Mouse (Mus musculus) liver, embryonic 14.5 days (tissue): ENCODE results near the gene Terf2ip. TPM values are rescaled to one million over a fixed set of nuclear protein-coding genes. Genes with fewer than 3 reads are reported as not detected.

Experiments used
- ATAC-seq: fragments of 200-750 bp; cut with Nextera tagmentation; 2 replicates; pipeline ENCODE4 v1.8.0; 2017; ENCODE audit warnings: moderate number of reproducible peaks, mild to moderate bottlenecking, moderate library complexity; ENCODE audit not compliant: insufficient read depth
- DNase-seq, 3 experiments: peaks; one replicate each; pipeline ENCODE4 v3.0.0-alpha.2; 2012 to 2013; ENCODE audit warnings: low read depth in 3 of 3, low spot score in 3 of 3
- H3K27ac ChIP-seq: fragments of 300-500 bp; sonication (generic); 2 replicates; pipeline ENCODE4 v1.5.1; 2014; ENCODE audit warnings: moderate library complexity, mild to moderate bottlenecking, control low read depth, inconsistent platforms
- H3K27me3 ChIP-seq: fragments of 300-500 bp; sonication (generic); 2 replicates; pipeline ENCODE4 v1.6.1; 2014; ENCODE audit warnings: mild to moderate bottlenecking, low read length, moderate library complexity; ENCODE audit not compliant: control insufficient read depth, insufficient read depth
- H3K36me3 ChIP-seq: fragments of 300-500 bp; sonication (generic); replicated peaks from 2 replicates; pipeline ENCODE4 v1.6.1; 2014; ENCODE audit warnings: low read depth; ENCODE audit not compliant: control insufficient read depth, insufficient read depth
- H3K4me1 ChIP-seq, 2 experiments: fragments of 200-500 bp in 1 of 2; fragments of 300-500 bp in 1 of 2; sonication (generic) in 1 of 2; replicated peaks; 2 replicates each; pipeline ENCODE4 v1.6.1; 2012 to 2014; ENCODE audit warnings: antibody characterized with exemption in 1 of 2, inconsistent platforms in 1 of 2, low read length in 1 of 2; ENCODE audit not compliant: control insufficient read depth in 2 of 2, insufficient read depth in 2 of 2
- H3K4me2 ChIP-seq: fragments of 300-500 bp; sonication (generic); 2 replicates; pipeline ENCODE4 v1.6.1; 2014; ENCODE audit warnings: low read depth, mild to moderate bottlenecking, control low read depth, moderate library complexity
- H3K4me3 ChIP-seq, 2 experiments: fragments of 200-500 bp in 1 of 2; fragments of 300-500 bp in 1 of 2; sonication (generic) in 1 of 2; 2 replicates each; pipeline ENCODE4 v1.5.1; 2012 to 2014; ENCODE audit warnings: low read depth in 2 of 2, low read length in 2 of 2, mild to moderate bottlenecking in 2 of 2, control low read depth in 1 of 2, inconsistent platforms in 1 of 2, moderate library complexity in 1 of 2; ENCODE audit not compliant: insufficient read depth in 1 of 2
- H3K9ac ChIP-seq: fragments of 300-500 bp; sonication (generic); replicated peaks from 2 replicates; pipeline ENCODE4 v1.6.1; 2014; ENCODE audit warnings: mild to moderate bottlenecking, control low read depth, moderate library complexity
- H3K9me3 ChIP-seq: fragments of 300-500 bp; sonication (generic); 2 replicates; pipeline ENCODE4 v1.6.1; 2016; ENCODE audit warnings: low read length, mixed read lengths; ENCODE audit not compliant: control insufficient read depth
- CTCF ChIP-seq: IDR thresholded peaks from 2 replicates; pipeline ENCODE4 v1.5.1; 2016; ENCODE audit warnings: antibody characterized with exemption, low read depth, control low read depth
- EP300 ChIP-seq: IDR thresholded peaks from 2 replicates; pipeline ENCODE4 v1.6.1; 2016; ENCODE audit warnings: antibody characterized with exemption, low read depth
- WGBS: fragments of 180-500 bp; shearing (Covaris S2); extraction: QIAGEN DNeasy Blood & Tissue Kit; methylation state at CpG from one replicate; pipeline ENCODE4 v1.1.7; 2014; ENCODE audit not compliant: insufficient replicate concordance; 5-methylcytosine and 5-hydroxymethylcytosine counted together
- polyA plus RNA-seq, 2 experiments: library from polyadenylated mRNA; depleted of rRNA in 1 of 2; stranded (reverse) in 1 of 2; unstranded in 1 of 2; fragments of >200 nt; fragmentation: Nextera tagmentation in 1 of 2; extraction: Ambion mirVana in 1 of 2; gene quantifications; 2 replicates each; pipeline versions ENCODE4 v1.2.1 to v1.2.3; 2012 to 2014

The Terf2ip gene
- polyA plus RNA-seq, 2 experiments: 3.2 to 3.9 TPM

- TF ChIP-seq EP300 (no peak), CTCF (no peak)
- no peaks in the 10 kb centered on the region for H3K27me3 ChIP-seq
- H3K4me3 ChIP-seq: no peak overlapping the region
- no peak overlapping the region for H3K4me2 ChIP-seq
- no peak for ATAC-seq
- no peaks in the 10 kb centered on the region for H3K36me3 ChIP-seq
- H3K27ac ChIP-seq: no peak overlapping the region
- peaks cover 0 to 4% of the 10 kb centered on the region in 2 experiments; a peak in 2 of 4 replicates for H3K4me1 ChIP-seq
- no peak overlapping the region for H3K9ac ChIP-seq
- DNase-seq: no peak
- H3K9me3 ChIP-seq: no peaks in the 10 kb centered on the region
- WGBS: 66% methylated on average over 7 of the region's 7 CpGs
Measured at GRCm38 (mm10) chr8:111964849-111965561, 46.2 kb upstream of the Terf2ip start.

GRCm38 (mm10) chr8:111967246-111967870 lies 43.8 kb upstream of the Terf2ip start:
- TF ChIP-seq CTCF: no peak
- TF ChIP-seq EP300: peak; percentile 30; the same call in 1 of the 2 replicates
- no peak for DNase-seq
- no peaks in the 10 kb centered on the region for H3K9me3 ChIP-seq
- H3K4me2 ChIP-seq: no peak overlapping the region
- ATAC-seq: peak; percentile 73
- H3K4me3 ChIP-seq: no peak overlapping the region
- no peak overlapping the region for H3K9ac ChIP-seq
- H3K27ac ChIP-seq: no peak overlapping the region
- no peaks in the 10 kb centered on the region for H3K36me3 ChIP-seq
- peaks cover 0 to 4% of the 10 kb centered on the region in 2 experiments; a peak in 2 of 4 replicates for H3K4me1 ChIP-seq
- no peaks in the 10 kb centered on the region for H3K27me3 ChIP-seq
- 21% methylated on average over 5 of the region's 5 CpGs for WGBS

- H3K4me2 ChIP-seq: no peak overlapping the region
- TF ChIP-seq EP300 (no peak), CTCF (no peak)
- H3K9me3 ChIP-seq: no peaks in the 10 kb centered on the region
- H3K27me3 ChIP-seq: no peaks in the 10 kb centered on the region
- peaks cover 2% of the 10 kb centered on the region; the same call in 1 of the 2 replicates for H3K36me3 ChIP-seq
- DNase-seq (no peak), ATAC-seq (no peak)
- no peak overlapping the region for H3K27ac ChIP-seq
- no peak overlapping the region for H3K4me3 ChIP-seq
- H3K9ac ChIP-seq: no peak overlapping the region
- 86% methylated on average over 10 of the region's 10 CpGs for WGBS
- peaks cover 0 to 4% of the 10 kb centered on the region in 2 experiments; a peak in 2 of 4 replicates for H3K4me1 ChIP-seq
Measured at GRCm38 (mm10) chr8:111968541-111968940, 42.7 kb upstream of the Terf2ip start.

- no peak overlapping the region for H3K27ac ChIP-seq
- H3K27me3 ChIP-seq: no peaks in the 10 kb centered on the region
- no peak overlapping the region for H3K4me3 ChIP-seq
- ATAC-seq (no peak), DNase-seq (no peak)
- H3K9me3 ChIP-seq: no peaks in the 10 kb centered on the region
- no peak overlapping the region for H3K9ac ChIP-seq
- WGBS: 74% methylated on average over 5 of the region's 5 CpGs
- H3K4me1 ChIP-seq: peaks cover 0 to 4% of the 10 kb centered on the region in 2 experiments; a peak in 2 of 4 replicates
- no peak overlapping the region for H3K4me2 ChIP-seq
- H3K36me3 ChIP-seq: peaks cover 3% of the 10 kb centered on the region; the same call in 1 of the 2 replicates
- TF ChIP-seq EP300 (no peak), CTCF (no peak)
Measured at GRCm38 (mm10) chr8:111968991-111969390, 42.2 kb upstream of the Terf2ip start.

- Histone ChIP-seq H3K27me3 (no peaks in the 10 kb centered on the region), H3K4me2 (no peak overlapping the region), H3K27ac (no peak overlapping the region), H3K9ac (no peak overlapping the region), H3K4me1 (peaks cover 0 to 8% of the 10 kb centered on the region in 2 experiments; a peak in 2 of 4 replicates), H3K9me3 (no peaks in the 10 kb centered on the region), H3K4me3 (no peak overlapping the region), H3K36me3 (peaks cover 3% of the 10 kb centered on the region)
- WGBS: 86% methylated on average over 12 of the region's 12 CpGs
- TF ChIP-seq EP300 (no peak), CTCF (no peak)
- no peak for ATAC-seq
- DNase-seq: no peak
Measured at GRCm38 (mm10) chr8:111974138-111974537, 37.1 kb upstream of the Terf2ip start.
